Mouse (Mus musculus): ENCODE data around the gene Rrp36. TPM values are rescaled to one million over a fixed set of nuclear protein-coding genes. Genes with fewer than 3 reads are reported as not detected.

Gene Rrp36
- polyA plus RNA-seq (2012; rRNA removed; ENCODE audit: low replicate concordance) = 28.4 and 38.6 TPM in 2 replicates

GRCm38 (mm10) chr17:46673850-46674529, at the start of gene Rrp36:
Gene Rrp36, minus strand, starts transcription at chr17:46674352.

DNA sequence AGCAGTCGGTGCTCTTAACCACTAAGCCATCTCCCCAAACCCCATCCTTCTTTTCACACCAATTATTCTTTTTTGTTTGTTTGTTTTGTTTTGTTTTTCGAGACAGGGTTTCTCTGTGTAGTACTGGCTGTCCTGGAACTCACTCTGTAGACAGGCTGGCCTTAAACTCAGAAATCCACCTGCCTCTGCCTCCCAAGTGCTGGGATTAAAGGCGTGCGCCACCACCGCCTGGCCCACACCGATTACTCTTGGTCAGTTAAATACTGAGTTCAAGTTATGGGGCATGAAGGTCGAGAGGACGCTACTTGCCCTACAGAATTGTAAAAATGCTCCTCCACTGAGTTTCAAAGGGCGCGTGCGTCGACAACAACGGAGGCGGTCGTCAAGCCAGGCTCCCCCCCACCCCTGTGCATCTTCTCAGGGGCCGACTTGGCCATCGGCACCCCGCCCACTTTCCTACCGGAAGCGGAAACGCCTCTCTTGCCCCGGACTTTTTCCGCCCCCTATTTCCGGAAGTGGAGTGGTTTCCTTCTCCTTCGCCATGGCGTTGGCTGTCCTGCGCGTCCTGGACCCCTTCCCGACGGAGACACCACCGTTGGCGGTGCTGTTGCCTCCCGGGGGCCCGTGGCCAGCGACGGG, 36.9 kb upstream of the Rrp36 start, which contains the start of gene Pex6:
TSS of gene Pex6 (plus strand) at position 505 of the 639 bp plus-strand sequence.

GRCm38 (mm10) chr17:46704887-46705835, 31.0 kb upstream of the Rrp36 start, which contains the start of gene Ppp2r5d:
Gene Ppp2r5d, minus strand, starts transcription at chr17:46705111.

GRCm38 (mm10) chr17:46680760-46681373, 6.7 kb upstream of the Rrp36 start, which contains the start of gene Klhdc3:
Gene Klhdc3, minus strand, starts transcription at chr17:46680914.

DNA sequence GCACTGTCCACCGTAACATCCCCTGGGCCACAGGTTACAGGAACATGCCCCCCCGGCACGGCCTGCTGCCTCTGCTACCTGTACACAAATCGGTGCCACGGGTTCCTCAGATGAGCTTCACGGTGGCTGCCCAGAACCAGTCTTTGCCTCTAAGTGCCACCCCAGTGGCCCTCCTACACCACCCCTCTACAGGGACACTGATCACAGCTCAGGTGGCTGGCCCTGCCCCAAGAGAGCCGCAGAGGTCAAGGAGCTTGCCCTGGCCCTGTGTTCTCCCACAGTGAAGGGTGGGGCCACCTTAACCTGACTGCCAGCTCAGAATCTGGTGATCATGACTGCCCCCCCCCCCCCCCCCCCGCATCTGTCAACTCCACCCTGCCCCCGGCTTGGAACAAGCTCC, 4.3 kb upstream of the Rrp36 start, which contains the start of gene Mea1:
TSS of gene Mea1 (plus strand) at position 378 of the 400 bp plus-strand sequence.

DNA sequence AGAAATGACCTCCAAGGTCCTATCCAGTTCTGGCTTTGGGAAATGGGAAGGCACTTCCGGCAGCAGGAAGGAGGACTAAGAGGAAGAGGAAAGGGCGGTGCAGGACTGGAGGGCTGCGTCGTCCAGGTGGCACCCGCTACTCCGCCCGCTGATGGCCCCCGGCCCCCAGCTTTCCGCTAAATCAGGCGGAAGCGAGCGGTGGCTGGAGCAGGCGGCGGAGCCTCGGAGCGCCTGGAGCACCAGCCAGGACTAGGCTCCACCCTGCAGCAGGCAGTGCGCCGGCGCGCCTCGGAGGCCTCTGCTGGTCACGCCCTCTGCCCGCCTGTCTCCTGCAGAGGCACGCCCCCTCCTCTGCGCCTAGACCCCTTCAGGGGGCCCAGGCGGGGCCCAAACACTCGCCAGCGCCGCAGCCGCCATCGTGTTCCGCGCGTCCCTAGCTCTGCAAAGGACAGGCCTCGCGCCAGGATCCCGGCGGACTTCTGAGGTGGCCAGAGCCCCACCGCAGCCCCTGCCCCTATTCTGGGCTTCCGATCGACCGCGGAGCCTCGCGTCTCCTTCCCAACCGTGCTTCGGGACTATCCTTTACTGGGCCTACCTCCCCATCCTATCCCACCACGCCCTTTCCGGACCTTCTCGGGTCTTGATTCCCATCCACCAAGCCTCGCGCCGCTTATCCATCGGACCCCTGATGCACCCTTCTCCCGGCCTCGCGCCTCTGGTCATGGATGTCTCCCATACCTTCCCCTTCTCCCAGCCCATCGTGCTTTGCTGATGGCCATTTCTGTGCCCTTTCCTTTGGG, 23.7 kb downstream of the Rrp36 start, which contains the start of gene Cul7:
TSS of gene Cul7 (plus strand) at position 106 of the 800 bp plus-strand sequence.

DNA sequence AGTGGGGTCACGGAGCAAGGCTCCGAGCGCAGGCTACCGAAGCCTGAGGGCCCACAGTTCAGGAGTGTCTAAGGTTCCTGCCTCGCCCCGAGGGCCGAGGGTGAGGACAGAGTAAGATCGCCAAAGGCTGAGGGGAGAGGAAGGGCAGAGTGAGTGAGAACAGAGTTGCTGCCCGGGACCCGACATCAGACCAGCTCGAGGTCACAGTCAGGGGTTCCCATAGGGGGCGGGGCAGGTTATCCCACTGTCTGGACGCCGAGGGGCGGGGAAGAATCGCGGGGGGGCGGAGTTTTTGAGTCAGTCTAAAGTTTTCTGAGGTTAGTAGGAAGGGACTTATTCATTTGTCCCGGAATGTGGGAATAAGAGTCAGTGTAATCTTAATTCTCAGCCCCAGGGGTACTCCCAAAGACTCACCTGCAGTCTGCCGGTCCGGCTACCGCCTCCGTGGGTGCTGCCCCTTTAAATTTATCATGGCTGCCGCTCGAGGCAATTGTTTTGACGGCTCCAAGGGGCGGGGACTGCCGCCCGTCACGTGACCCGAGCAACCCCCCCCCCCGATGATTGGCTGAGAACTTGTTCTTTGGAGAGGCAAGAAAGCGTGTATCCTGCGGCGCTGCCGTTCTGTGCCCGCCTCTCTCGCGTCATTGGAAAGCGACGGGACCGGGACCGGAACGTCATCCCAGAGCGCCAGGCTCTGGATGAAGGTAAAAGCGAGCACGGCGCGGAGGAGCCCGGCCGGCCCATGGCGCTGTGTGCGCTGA, 28.4 kb downstream of the Rrp36 start, which contains the start of the genes Klc4 and Mrpl2:
TSS of gene Klc4 (minus strand) at position 462 of the 761 bp plus-strand sequence.
TSS of gene Mrpl2 (plus strand) at position 669 of the 761 bp plus-strand sequence.

GRCm38 (mm10) chr17:46628791-46629684, 45.1 kb downstream of the Rrp36 start, which contains the start of gene Ptk7:
Gene Ptk7, minus strand, starts transcription at chr17:46629504.

Other genes starting within 250 kb of the Rrp36 start
- gene Crip3, start 245.4 kb downstream of the Rrp36 start, polyA plus RNA-seq (2012; rRNA removed; ENCODE audit: low replicate concordance) = 0.50 and 0.51 TPM in 2 replicates
- not detected in 2 replicates for gene Slc22a7, start 235.9 kb downstream of the Rrp36 start, polyA plus RNA-seq (2012; rRNA removed; ENCODE audit: low replicate concordance)
- gene Ttbk1, start 186.7 kb downstream of the Rrp36 start, polyA plus RNA-seq (2012; rRNA removed; ENCODE audit: low replicate concordance) = 0.14 and 0.37 TPM in 2 replicates
- 2.9 and 3.5 TPM in 2 replicates for gene Dnph1, start 177.6 kb downstream of the Rrp36 start, polyA plus RNA-seq (2012; rRNA removed; ENCODE audit: low replicate concordance)
- gene Cul9, start 128.0 kb downstream of the Rrp36 start, polyA plus RNA-seq (2012; rRNA removed; ENCODE audit: low replicate concordance) = 5.4 and 7.1 TPM in 2 replicates
- 147 and 180 TPM in 2 replicates for gene Srf, start 118.2 kb downstream of the Rrp36 start, polyA plus RNA-seq (2012; rRNA removed; ENCODE audit: low replicate concordance)
- gene Ptk7, start 44.8 kb downstream of the Rrp36 start, polyA plus RNA-seq (2012; rRNA removed; ENCODE audit: low replicate concordance) = 4.7 and 6.5 TPM in 2 replicates
- 76.0 and 152 TPM in 2 replicates for gene Klc4, start 28.3 kb downstream of the Rrp36 start, polyA plus RNA-seq (2012; rRNA removed; ENCODE audit: low replicate concordance)
- 101 and 186 TPM in 2 replicates for gene Mrpl2, start 28.1 kb downstream of the Rrp36 start, polyA plus RNA-seq (2012; rRNA removed; ENCODE audit: low replicate concordance)
- 9.8 and 12.0 TPM in 2 replicates for gene Cul7, start 24.0 kb downstream of the Rrp36 start, polyA plus RNA-seq (2012; rRNA removed; ENCODE audit: low replicate concordance)
- gene Mea1, start 4.4 kb upstream of the Rrp36 start, polyA plus RNA-seq (2012; rRNA removed; ENCODE audit: low replicate concordance) = 45.3 and 69.5 TPM in 2 replicates
- 85.2 and 117 TPM in 2 replicates for gene Klhdc3, start 6.6 kb upstream of the Rrp36 start, polyA plus RNA-seq (2012; rRNA removed; ENCODE audit: low replicate concordance)
- gene Ppp2r5d, start 30.8 kb upstream of the Rrp36 start, polyA plus RNA-seq (2012; rRNA removed; ENCODE audit: low replicate concordance) = 50.9 and 143 TPM in 2 replicates
- gene Pex6, start 37.1 kb upstream of the Rrp36 start, polyA plus RNA-seq (2012; rRNA removed; ENCODE audit: low replicate concordance) = 59.8 and 104 TPM in 2 replicates
- 0.51 and 3.8 TPM in 2 replicates for gene Gnmt, start 54.8 kb upstream of the Rrp36 start, polyA plus RNA-seq (2012; rRNA removed; ENCODE audit: low replicate concordance)
- 26.8 and 30.1 TPM in 2 replicates for gene Cnpy3, start 77.9 kb upstream of the Rrp36 start, polyA plus RNA-seq (2012; rRNA removed; ENCODE audit: low replicate concordance)
- not detected in 2 replicates for gene Ptcra, start 89.4 kb upstream of the Rrp36 start, polyA plus RNA-seq (2012; rRNA removed; ENCODE audit: low replicate concordance)
- 151 and 166 TPM in 2 replicates for gene 2310039H08Rik, start 98.3 kb upstream of the Rrp36 start, polyA plus RNA-seq (2012; rRNA removed; ENCODE audit: low replicate concordance)
- 7.7 and 7.9 TPM in 2 replicates for gene Rpl7l1, start 108.3 kb upstream of the Rrp36 start, polyA plus RNA-seq (2012; rRNA removed; ENCODE audit: low replicate concordance)
- gene Bicral, start 184.1 kb upstream of the Rrp36 start, polyA plus RNA-seq (2012; rRNA removed; ENCODE audit: low replicate concordance) = 4.0 and 5.0 TPM in 2 replicates
- gene Tbcc, start 216.3 kb upstream of the Rrp36 start, polyA plus RNA-seq (2012; rRNA removed; ENCODE audit: low replicate concordance) = 10.4 and 21.4 TPM in 2 replicates
- gene Prph2, start 236.1 kb upstream of the Rrp36 start, polyA plus RNA-seq (2012; rRNA removed; ENCODE audit: low replicate concordance) = not detected in 2 replicates

Measured in duodenum, adult 2 months (tissue).